Mouse (Mus musculus) left cerebral cortex, adult 8-10 months (tissue): ENCODE data around the gene Acaca. TPM values are rescaled to one million over a fixed set of nuclear protein-coding genes. Genes with fewer than 3 reads are reported as not detected.

ENCODE experiments used
- DNase-seq, 2 experiments: peaks; one replicate each; pipeline ENCODE4 v3.0.0; 2022; ENCODE audit warnings: low spot score in 2 of 2
- total RNA-seq, 4 experiments: library from RNA; stranded (reverse); gene quantifications; 2 replicates each; pipeline ENCODE4 v1.2.4; 2022

Acaca gene
- total RNA-seq, 4 experiments from 2014 or later, result 80.3 to 96.1 (median 90.3) TPM

DNA sequence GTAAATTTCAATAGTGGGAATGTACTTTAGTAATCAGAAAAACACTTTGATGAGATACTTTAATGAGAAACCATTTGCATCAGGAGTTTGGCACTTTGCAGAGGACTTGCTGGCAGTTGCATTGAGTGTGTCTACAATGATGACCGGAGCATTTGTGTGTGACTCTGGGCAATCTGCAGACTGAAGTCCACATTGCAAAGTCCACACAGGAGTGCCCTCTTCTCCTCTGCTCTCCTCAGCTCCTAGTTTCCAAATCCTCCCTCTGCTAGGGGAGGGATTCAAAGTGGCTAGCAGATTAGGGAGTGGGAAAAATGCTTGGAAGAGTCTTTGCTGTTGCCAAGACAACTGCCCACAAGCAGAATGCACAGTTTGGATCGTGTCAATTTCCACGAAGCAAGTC lies 16.6 kb downstream of the Acaca start:
- DNase-seq, result no peak

DNA sequence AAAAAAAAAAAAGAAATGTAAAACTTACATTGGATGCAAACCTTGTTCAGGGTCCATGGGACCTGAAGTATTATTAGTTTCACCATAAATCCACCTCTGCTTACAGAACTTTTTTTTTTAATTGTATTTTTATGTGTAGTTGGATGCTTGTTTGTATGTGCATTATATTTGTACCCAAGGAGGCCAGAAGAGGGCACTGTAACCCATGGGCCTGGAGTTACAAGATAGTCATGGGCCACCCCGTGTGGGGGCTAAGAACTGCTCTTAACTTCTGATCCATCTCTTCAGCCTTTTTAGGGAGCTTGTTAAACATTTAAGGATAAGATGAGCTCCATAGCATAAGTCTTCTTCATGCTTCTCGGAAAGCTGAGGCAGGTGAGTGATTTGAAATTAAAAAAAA lies 21.4 kb downstream of the Acaca start:
- DNase-seq, result no peak

GRCm38 (mm10) chr11:84156535-84157262 lies 27.2 kb downstream of the Acaca start:
- DNase-seq, result no peak

GRCm38 (mm10) chr11:84164123-84164522 lies 34.7 kb downstream of the Acaca start:
- DNase-seq, result no peak

DNA sequence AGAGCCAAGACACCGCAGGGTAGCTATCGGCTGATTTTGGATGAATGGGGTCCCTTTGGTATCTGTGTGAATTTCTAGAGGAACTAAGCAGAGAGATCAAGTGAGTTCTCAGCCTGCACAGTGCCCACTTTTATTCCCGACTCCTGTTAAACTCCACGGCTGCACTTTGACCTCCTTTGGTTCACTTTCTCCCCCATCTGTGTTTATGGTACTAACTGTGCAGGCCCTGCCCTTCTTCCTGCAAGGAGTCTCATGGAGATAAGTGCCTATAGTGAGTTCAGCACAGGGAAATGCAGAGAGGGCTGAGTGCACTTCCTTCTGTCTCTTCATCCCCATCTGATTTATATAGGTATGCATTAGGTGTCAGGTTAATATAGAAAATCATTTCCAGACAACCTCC lies 35.1 kb downstream of the Acaca start:
- DNase-seq, result no peak

DNA sequence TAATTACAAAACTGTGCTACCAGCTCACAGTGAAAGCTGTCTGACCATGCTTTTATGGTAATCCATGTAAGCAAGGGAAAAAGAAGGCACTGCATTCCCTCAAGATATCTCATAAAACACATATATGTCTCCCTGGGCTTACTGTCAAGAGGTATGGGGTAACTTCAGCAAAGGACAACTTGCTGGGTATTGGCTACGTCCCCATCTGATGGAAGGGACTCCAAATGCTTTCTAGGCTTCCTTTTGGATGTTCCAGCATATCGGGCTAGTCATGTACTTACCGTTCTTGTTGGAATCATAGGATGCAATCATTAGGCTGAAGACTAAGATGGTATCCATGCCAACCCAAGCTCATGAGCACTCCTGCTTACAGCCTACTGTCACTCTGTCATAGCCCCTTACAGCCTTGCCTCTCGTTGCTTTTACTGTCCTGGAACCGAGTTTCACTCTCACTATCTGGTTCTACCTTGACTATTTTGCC lies 37.6 kb downstream of the Acaca start, which contains the start of gene Gm11437:
Gm11437 (minus strand) TSS at position 431 of the 481 bp plus-strand sequence.
- no peak for DNase-seq

- peak; percentile 29 to 31 for DNase-seq
Measured at GRCm38 (mm10) chr11:84168701-84169288, 39.3 kb downstream of the Acaca start.

DNA sequence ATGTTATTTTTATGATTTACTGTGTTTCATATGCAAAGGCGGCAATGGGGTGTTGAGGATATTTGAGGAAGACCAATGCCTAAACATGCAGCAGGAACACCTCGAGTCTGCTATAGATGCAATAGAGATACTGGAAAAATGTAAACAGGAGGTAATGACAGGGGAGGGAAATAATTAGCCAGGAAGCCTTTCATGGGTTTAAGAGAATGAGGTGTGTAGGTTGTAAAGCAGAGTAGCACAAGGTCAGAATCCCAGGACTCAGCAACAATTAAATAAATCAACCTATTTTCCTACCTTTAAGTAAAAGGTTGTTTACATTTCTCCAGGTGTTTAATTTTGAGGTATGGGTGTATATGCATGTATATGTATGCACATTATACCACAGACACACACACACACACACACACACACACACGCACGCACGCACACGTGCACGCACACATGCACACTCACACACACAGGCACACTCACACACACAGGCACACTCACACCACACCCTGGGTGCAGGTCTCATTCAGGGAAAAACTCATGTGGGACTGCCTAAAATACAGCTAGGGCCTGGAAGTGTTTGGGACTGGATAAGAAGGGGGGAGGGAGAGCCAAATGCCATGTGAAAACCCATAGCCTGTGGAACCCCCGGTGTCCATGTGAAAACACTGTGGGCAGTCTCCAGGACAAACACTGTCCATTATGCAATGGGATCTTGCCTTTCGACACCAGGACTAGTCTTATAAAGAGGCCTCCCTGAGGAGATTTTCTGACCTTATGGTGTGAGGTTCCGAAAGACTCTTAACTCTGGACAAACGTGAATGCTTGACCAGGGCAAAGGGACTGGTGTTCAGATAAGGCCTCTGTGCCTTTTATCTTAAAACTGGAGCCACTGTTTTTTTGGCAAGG lies 43.3 kb downstream of the Acaca start:
- no peak for DNase-seq

GRCm38 (mm10) chr11:84178571-84178970 lies 49.1 kb downstream of the Acaca start:
- no peak for DNase-seq

GRCm38 (mm10) chr11:84179226-84179953 lies 49.9 kb downstream of the Acaca start:
- DNase-seq, result peak; percentile 79 to 95

DNA sequence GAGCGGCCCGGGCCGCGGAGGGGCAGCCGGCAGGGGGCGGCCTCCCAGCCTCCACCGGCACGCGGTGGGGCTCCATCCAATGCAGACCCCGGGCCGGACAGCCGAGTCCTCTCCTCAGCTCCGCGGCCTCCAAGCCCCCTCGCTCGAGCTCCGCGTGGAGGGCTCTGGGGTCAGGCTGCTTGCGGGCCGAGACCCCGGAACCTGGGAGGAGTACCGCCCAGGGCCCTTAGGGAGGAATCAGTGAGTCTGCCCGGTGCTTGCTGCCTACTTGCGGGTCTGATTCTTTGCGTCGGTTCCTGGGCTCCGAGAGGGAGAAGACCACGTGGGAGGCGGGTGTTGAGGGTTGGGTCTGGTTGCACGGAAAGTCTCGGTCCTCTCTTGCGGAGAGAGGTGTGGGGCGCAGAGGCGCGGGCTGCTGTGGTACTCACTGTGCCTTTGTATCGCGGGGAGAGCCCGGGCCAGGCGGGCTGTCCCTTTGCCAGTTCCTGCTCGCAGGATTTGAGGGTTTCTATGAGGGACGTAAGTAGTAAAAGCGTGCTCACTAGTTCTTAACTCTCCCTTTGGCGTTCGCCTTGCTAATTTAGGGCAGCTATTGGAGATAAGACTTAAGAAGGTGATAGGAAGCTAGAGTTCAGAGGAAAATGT lies 50.6 kb downstream of the Acaca start:
- peak; percentile 69 to 70 for DNase-seq

- DNase-seq, result no peak
Measured at GRCm38 (mm10) chr11:84181286-84181685, 51.8 kb downstream of the Acaca start.

- DNase-seq, result no peak
Measured at GRCm38 (mm10) chr11:84188530-84188929, 59.1 kb downstream of the Acaca start.

- no peak for DNase-seq
Measured at GRCm38 (mm10) chr11:84190581-84191233, 61.2 kb downstream of the Acaca start.

DNA sequence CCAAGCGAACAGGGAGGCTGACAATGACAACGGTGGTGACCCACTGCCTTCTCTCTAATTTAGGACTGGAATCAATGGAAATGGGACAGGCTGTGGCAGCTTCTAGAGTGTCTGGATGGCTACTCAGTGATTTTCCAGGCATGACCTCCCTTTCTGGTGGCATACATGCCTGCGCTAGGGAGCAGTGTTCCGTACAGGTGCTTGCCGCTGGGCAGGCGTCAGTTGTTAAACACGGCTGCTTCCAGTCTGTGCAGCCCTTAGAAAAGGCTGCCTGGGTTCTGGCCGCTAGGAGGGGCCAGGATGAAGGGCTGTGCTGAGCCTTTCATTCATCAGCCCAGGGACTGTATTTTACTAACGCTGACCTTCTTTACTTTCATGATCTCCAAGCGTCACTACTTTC lies 63.8 kb downstream of the Acaca start:
- no peak for DNase-seq

- no peak for DNase-seq
Measured at GRCm38 (mm10) chr11:84194751-84195150, 65.3 kb downstream of the Acaca start.

DNA sequence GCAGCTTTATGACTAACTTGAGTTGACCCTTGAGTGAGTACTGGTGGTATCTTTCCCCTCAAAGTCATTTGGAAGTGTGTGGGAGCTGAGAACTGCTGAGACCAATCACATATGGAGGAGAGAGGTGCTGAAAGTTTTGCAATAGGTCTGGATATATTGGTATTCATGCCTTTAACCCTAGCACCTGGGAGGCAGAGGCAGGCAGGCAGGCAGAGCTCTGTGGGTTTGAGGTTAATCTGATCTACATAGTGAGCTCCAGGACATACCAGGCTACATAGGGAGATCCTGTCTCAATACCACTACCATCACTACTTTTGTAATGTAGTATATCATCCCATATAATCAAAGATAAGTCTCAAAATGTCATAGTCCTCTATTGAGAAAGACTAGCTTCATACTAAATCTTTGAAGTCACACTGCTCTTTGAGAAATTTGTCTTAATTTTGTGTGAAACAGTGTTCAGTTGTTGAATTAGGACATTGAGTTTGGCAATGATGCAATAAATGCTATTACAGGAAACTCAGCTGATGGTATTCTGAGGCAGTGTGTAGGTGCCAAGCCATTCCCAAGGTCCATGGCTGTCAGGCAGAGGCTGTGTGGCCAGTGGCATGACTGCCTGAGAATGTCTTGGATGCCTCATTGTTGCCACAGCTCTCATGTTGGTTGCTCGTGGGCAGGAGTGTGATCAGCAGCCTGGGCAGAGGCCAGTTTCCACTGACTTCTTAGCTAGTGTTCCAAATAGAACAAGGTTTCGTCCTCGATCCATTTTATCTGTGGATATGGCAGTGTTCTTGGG lies 68.3 kb downstream of the Acaca start:
- DNase-seq, result no peak

GRCm38 (mm10) chr11:84205776-84206175 lies 76.3 kb downstream of the Acaca start:
- no peak for DNase-seq

- no peak for DNase-seq
Measured at GRCm38 (mm10) chr11:84210876-84211275, 81.4 kb downstream of the Acaca start.
